Mouse (Mus musculus): ENCODE data around the gene Szt2. TPM values are rescaled to one million over a fixed set of nuclear protein-coding genes. Genes with fewer than 3 reads are reported as not detected.

Gene Szt2
- total RNA-seq (2021): 10 to 100 TPM in 1 of 2 experiments, 1 to 10 TPM in 1; 7.8 to 10.5 TPM
- long read RNA-seq, experiment 1, partial matches to known transcripts: 2 of 2 reads
- long read RNA-seq, experiment 1, other reads (novel, unspliced or antisense): 0 of 2 reads
- long read RNA-seq, experiment 2, partial matches to known transcripts: 2 of 2 reads
- long read RNA-seq, experiment 2, other reads (novel, unspliced or antisense): 0 of 2 reads

- peak; percentile 94 to 96 for DNase-seq
These were observed at the start of gene Szt2, which contains the start of gene Med8 for GRCm38 (mm10) chr4:118409142-118409900. Gene Szt2, minus strand, starts transcription at chr4:118409273. Gene Med8, plus strand, starts transcription at chr4:118409337.

GRCm38 (mm10) chr4:118457345-118457975 lies 48.4 kb upstream of the Szt2 start, which contains the start of gene Mpl:
Gene Mpl, minus strand, starts transcription at chr4:118457513.
- no peak for DNase-seq

- DNase-seq: no peak
These were observed 37.5 kb upstream of the Szt2 start for GRCm38 (mm10) chr4:118446415-118447153.

- peak; percentile 66 to 77 for DNase-seq
These were observed 36.8 kb upstream of the Szt2 start for GRCm38 (mm10) chr4:118445781-118446414.

GRCm38 (mm10) chr4:118445088-118445487 lies 36.0 kb upstream of the Szt2 start:
- DNase-seq: no peak

- peak; percentile 45 to 55 for DNase-seq
These were observed 28.8 kb upstream of the Szt2 start for GRCm38 (mm10) chr4:118437829-118438253.

- peak; percentile 91 to 95 for DNase-seq
These were observed 27.9 kb upstream of the Szt2 start, which contains the start of gene Cdc20 for GRCm38 (mm10) chr4:118436820-118437603. Gene Cdc20, minus strand, starts transcription at chr4:118437352.

GRCm38 (mm10) chr4:118432332-118432731 lies 23.3 kb upstream of the Szt2 start:
- DNase-seq: no peak

- DNase-seq: peak; percentile 23 to 30
These were observed 20.3 kb upstream of the Szt2 start for GRCm38 (mm10) chr4:118429215-118429895.

- DNase-seq: peak; percentile 47 to 65
These were observed 19.6 kb upstream of the Szt2 start for GRCm38 (mm10) chr4:118428531-118429214.

- peak; percentile 92 to 96 for DNase-seq
These were observed 18.8 kb upstream of the Szt2 start, which contains the start of gene Elovl1 for GRCm38 (mm10) chr4:118427768-118428451. Gene Elovl1, plus strand, starts transcription at chr4:118428093.

GRCm38 (mm10) chr4:118427415-118427767 lies 18.3 kb upstream of the Szt2 start:
- no peak for DNase-seq

- DNase-seq: no peak
These were observed 16.3 kb upstream of the Szt2 start for GRCm38 (mm10) chr4:118425374-118425773.

GRCm38 (mm10) chr4:118424541-118425160 lies 15.6 kb upstream of the Szt2 start:
- no peak for DNase-seq

GRCm38 (mm10) chr4:118421384-118421783 lies 12.3 kb upstream of the Szt2 start:
- no peak for DNase-seq

GRCm38 (mm10) chr4:118417112-118417797 lies 8.2 kb upstream of the Szt2 start:
- DNase-seq: no peak

- no peak for DNase-seq
These were observed 7.3 kb upstream of the Szt2 start for GRCm38 (mm10) chr4:118416329-118416728.

- DNase-seq: no peak
These were observed 6.7 kb upstream of the Szt2 start for GRCm38 (mm10) chr4:118415779-118416178.

Measured in heart, adult 18-20 months (tissue).